Mouse (Mus musculus) kidney, embryonic 15.5 days (tissue): Measurements from ENCODE around the gene Adap2. TPM values are rescaled to one million over a fixed set of nuclear protein-coding genes. Genes with fewer than 3 reads are reported as not detected.

ENCODE experiments used
- ATAC-seq: fragments of 200-750 bp; cut with Nextera tagmentation; replicated peaks from 2 replicates; pipeline ENCODE4 v1.8.0; 2017; ENCODE audit warnings: moderate TSS enrichment; ENCODE audit not compliant: low FRiP score
- H3K27ac ChIP-seq: fragments of 300-500 bp; sonication (generic); 2 replicates; pipeline ENCODE4 v1.5.1; 2015; ENCODE audit warnings: mild to moderate bottlenecking, inconsistent platforms
- H3K27me3 ChIP-seq: fragments of 300-500 bp; sonication (generic); 2 replicates; pipeline ENCODE4 v1.6.1; 2015; ENCODE audit warnings: inconsistent platforms
- H3K36me3 ChIP-seq: fragments of 300-500 bp; sonication (generic); 2 replicates; pipeline ENCODE4 v1.6.1; 2015; ENCODE audit warnings: inconsistent platforms
- H3K4me1 ChIP-seq: fragments of 300-500 bp; sonication (generic); 2 replicates; pipeline ENCODE4 v1.6.1; 2015; ENCODE audit warnings: inconsistent platforms
- H3K4me2 ChIP-seq: fragments of 300-500 bp; sonication (generic); 2 replicates; pipeline ENCODE4 v1.6.1; 2015; ENCODE audit warnings: moderate library complexity, mild to moderate bottlenecking, inconsistent platforms
- H3K4me3 ChIP-seq: fragments of 300-500 bp; sonication (generic); replicated peaks from 2 replicates; pipeline ENCODE4 v1.5.1; 2015; ENCODE audit warnings: mild to moderate bottlenecking, inconsistent platforms
- H3K9ac ChIP-seq: fragments of 300-500 bp; sonication (generic); 2 replicates; pipeline ENCODE4 v1.6.1; 2015; ENCODE audit warnings: mild to moderate bottlenecking, inconsistent platforms
- H3K9me3 ChIP-seq: fragments of 300-500 bp; sonication (generic); replicated peaks from 2 replicates; pipeline ENCODE4 v1.6.1; 2016; ENCODE audit warnings: inconsistent platforms
- WGBS: fragments of 180-500 bp; shearing (Covaris S2); methylation state at CpG from one replicate; pipeline ENCODE4 v1.1.7; 2015; ENCODE audit warnings: mixed read lengths; 5-methylcytosine and 5-hydroxymethylcytosine counted together
- polyA plus RNA-seq: library from polyadenylated mRNA; unstranded; fragments of >200 nt; fragmentation: Nextera tagmentation; extraction: Ambion mirVana; gene quantifications from 2 replicates; pipeline ENCODE4 v1.2.1, GENCODE M21; 2015

The Adap2 gene
- polyA plus RNA-seq, 1 experiment from 2014 or later, result 2.7 TPM

DNA sequence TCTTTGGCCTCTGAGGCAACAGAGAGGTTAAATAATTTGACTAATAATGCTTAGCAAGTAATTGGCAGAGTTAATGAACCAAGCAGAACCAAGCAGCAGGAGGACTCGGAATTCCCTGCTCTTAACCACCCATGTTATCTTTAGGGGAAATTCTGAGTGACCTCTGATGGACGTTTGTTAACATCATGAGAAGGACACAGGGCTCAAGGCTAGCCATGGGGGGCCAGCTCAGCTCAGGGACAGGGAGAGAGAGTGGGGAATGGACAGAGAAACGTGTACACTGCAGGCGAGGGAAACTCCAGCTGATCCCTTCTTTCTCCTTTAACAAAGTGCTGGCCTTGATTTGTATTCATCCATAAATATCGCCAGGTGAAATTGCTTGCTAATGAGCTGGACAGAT, 51.0 kb downstream of the Adap2 start:
- Histone ChIP-seq H3K4me2 (no peak overlapping the region), H3K27ac (no peak overlapping the region), H3K9me3 (no peaks in the 10 kb centered on the region), H3K4me3 (no peak overlapping the region), H3K4me1 (peaks cover 10% of the 10 kb centered on the region; the same call in 1 of the 2 replicates), H3K36me3 (no peaks in the 10 kb centered on the region), H3K9ac (no peak overlapping the region), H3K27me3 (no peaks in the 10 kb centered on the region)
- WGBS, result 40% methylated on average over 5 of the region's 5 CpGs
- ATAC-seq, result no peak

DNA sequence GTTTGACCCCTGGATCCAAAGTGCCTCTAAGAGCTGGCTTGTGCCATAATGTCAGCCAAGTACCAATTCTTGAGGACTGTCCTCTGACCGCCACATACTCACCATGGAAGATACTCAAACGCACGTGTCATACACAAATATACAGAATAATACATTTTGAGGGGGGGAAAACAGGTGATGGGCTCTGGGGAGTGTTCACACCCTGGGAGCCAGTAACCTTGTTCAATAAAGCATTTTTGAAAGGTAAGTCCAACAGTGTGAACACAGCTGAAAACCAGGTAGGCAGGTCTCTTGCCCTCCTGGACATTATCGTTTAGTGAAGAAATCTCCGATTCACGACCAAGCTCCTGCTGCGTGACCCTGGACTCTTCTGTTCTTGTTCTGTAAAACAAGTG, 54.6 kb downstream of the Adap2 start:
- Histone ChIP-seq H3K27ac (no peak overlapping the region), H3K4me2 (peak overlapping the region; percentile 68; the same call in 1 of the 2 replicates), H3K9me3 (no peaks in the 10 kb centered on the region), H3K36me3 (peaks cover 5% of the 10 kb centered on the region), H3K27me3 (no peaks in the 10 kb centered on the region), H3K9ac (no peak overlapping the region; the same call in 1 of the 2 replicates), H3K4me1 (peaks cover 16% of the 10 kb centered on the region), H3K4me3 (peak overlapping the region; percentile 74)
- peak; percentile 20; the same call in 1 of the 2 replicates for ATAC-seq
- WGBS, result 36% methylated on average over 7 of the region's 7 CpGs

DNA sequence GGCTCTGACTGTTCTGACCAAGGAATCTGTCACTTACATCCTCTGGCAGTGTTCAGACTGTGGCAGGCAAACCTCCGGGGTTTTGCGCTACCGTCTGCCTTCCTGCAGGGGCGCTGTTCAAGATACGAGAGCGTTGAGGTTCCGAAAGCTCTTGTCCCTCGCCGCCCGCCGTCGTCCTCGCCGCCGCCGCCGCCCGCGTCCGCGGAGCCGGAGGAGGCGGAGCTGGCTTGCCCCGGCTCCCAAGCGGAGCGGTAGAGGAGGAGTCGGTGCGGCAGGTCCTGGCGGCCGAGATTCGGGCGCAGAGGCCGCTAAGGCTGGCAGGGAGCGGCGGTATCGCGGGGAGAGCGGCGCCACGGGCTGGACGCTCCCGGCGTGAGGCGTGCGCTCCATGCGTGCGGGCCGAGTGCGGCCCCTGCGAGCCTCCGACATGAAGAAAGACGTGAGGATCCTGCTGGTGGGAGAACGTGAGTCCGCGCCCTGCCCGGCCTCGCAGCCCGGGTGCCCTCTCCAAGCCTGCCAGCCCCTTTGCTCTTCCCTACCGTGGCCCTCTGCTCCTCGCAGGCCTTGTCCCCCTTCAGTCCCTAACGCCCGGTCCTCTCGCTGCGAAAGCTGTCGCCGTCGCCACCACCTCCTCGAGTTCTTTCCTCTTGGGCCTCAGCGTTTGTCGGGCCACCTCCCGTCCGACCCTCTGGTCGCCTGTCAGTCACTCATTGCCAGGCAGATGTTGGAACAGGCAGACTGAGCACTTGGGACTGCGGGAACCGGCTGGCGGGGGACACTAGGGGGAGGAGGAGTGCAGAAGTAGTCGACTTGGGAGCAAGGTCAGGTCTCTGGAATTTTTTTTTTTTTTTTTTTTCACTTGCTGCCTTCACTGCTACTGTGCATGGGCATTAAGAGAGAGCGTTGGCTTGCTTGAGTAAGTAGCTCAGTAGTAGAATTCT, 55.2 kb downstream of the Adap2 start, which contains the start of gene Rhot1:
Gene Rhot1 (plus strand): TSS at position 160 of the 941 bp plus-strand sequence.
- under 1% methylated on average over 76 of the region's 78 CpGs for WGBS
- H3K4me2 ChIP-seq, result peak within 1 kb of the TSS; percentile 68
- H3K27ac ChIP-seq, result peak within 1 kb of the TSS; percentile 92
- peak; percentile 94 for ATAC-seq
- H3K36me3 ChIP-seq, result peaks cover 10% of the 10 kb centered on the region
- peaks cover 16% of the 10 kb centered on the region for H3K4me1 ChIP-seq
- peak within 1 kb of the TSS; percentile 74 for H3K4me3 ChIP-seq
- H3K9me3 ChIP-seq, result no peaks in the 10 kb centered on the region
- H3K9ac ChIP-seq, result peak within 1 kb of the TSS; percentile 94
- no peaks in the 10 kb centered on the region for H3K27me3 ChIP-seq

DNA sequence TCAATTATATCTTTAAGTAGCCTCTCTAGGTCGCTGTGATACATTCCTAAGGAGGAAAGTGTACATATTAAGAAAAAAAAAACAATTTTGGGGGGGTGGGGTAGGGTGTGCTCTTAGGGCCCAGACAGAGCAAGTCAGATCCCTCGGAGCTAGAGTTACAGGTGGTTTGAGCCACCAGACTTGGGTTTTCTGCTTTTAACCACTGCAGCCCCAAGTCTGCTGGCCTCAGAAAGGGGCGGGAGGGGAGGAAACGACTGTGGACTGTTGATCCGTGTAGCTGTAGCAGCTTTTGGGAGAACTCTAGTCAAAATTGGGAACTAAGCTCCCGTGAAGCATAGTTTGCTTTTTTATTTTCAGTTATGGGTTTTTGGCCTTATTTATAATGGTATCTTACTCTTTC, 56.4 kb downstream of the Adap2 start:
- H3K27ac ChIP-seq, result no peak overlapping the region
- WGBS, result 34% methylated on average over 6 of the region's 6 CpGs
- peaks cover 20% of the 10 kb centered on the region for H3K36me3 ChIP-seq
- H3K27me3 ChIP-seq, result no peaks in the 10 kb centered on the region
- H3K9me3 ChIP-seq, result no peaks in the 10 kb centered on the region
- H3K4me2 ChIP-seq, result peak overlapping the region; percentile 68
- H3K9ac ChIP-seq, result peak overlapping the region; percentile 94
- H3K4me1 ChIP-seq, result peaks cover 12% of the 10 kb centered on the region
- no peak for ATAC-seq
- H3K4me3 ChIP-seq, result peak overlapping the region; percentile 74

DNA sequence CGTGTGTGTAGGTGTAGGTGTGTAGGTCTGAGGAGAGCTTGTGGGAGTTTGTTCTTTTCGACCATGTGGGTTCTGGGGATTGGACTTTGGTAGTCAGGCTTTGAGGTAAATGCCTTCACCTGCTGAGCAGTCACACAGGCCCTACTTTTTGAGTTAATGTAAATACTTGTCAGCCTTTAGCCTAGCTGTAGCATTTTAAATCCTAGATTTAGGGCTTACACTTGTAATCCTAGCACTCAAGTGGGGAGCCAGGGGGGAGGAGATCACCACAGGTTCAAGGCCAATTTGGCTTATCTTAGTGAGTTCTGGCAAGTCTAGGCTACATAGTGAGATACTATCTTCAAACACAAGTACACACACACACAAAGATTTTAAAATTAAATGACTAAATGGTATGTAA, 58.4 kb downstream of the Adap2 start:
- Histone ChIP-seq H3K36me3 (peaks cover 26% of the 10 kb centered on the region), H3K9ac (no peak overlapping the region), H3K4me3 (no peak overlapping the region), H3K9me3 (no peaks in the 10 kb centered on the region), H3K4me2 (no peak overlapping the region), H3K27me3 (no peaks in the 10 kb centered on the region), H3K4me1 (peaks cover 12% of the 10 kb centered on the region), H3K27ac (no peak overlapping the region)
- ATAC-seq, result no peak
- 93% methylated on average over 2 of the region's 2 CpGs for WGBS

DNA sequence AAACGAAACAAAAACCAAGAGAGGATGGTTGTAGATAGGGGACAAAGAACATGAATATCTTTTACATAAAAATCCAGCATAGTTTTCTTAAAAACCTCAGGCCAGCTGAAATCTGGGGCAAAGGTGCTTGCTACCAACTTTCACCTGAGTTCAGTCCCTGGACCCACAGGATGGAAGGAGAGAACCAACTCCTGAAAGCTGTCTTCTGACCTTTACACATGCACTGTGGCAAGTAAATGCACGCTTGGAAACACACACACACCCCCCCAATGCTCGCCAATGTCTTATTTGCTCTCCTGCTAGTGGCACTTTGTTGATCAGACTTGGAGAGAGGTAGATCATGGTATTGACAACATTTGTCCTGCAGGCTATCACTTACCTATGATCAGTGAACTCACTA, 61.4 kb downstream of the Adap2 start:
- Histone ChIP-seq H3K4me3 (no peak overlapping the region), H3K9me3 (no peaks in the 10 kb centered on the region), H3K9ac (no peak overlapping the region), H3K4me1 (peaks cover 3% of the 10 kb centered on the region), H3K4me2 (no peak overlapping the region), H3K36me3 (peaks cover 28% of the 10 kb centered on the region), H3K27me3 (no peaks in the 10 kb centered on the region), H3K27ac (no peak overlapping the region)
- 86% methylated on average over 3 of the region's 3 CpGs for WGBS
- ATAC-seq, result no peak

DNA sequence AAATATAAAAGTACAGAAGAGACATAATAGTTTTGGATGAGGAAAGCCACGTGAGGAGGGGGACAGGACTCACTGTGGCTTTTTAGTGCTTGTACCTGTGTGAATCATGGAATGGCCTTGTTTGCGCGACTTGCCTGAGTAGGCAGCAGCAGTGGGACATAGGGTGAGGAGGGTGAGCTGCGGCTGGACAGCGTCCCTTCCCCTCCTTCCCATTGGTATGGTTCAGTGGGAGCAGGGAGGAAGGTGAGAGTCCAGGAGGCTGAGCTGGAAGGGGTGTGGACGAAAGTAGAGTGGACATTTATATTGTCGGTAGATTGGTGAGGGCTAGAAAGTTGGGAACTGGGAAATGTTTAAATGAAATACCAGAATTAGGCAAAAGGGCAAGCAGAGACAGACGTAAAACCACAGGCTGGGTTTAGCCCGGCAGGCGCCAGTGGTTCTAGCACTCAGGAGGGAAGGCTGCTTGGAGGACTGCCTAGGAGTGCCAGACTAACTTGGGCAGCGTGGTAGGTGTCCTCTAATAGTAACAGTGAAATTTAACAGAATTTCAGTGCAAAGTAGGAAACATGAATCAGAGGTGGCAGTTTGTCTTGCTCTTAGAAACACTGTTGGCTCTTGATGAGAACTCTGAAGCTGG, 64.9 kb downstream of the Adap2 start:
- Histone ChIP-seq H3K36me3 (peaks cover 48% of the 10 kb centered on the region), H3K4me2 (no peak overlapping the region), H3K4me1 (no peaks in the 10 kb centered on the region), H3K9me3 (no peaks in the 10 kb centered on the region), H3K27me3 (no peaks in the 10 kb centered on the region), H3K4me3 (no peak overlapping the region), H3K27ac (no peak overlapping the region), H3K9ac (no peak overlapping the region)
- WGBS, result 81% methylated on average over 11 of the region's 11 CpGs
- no peak for ATAC-seq

Other genes with a start within 250 kb of the Adap2 start
- gene Utp6, start 191.7 kb upstream of the Adap2 start, polyA plus RNA-seq, result 50.3 and 55.6 TPM in 2 replicates
- gene Suz12, start 161.0 kb upstream of the Adap2 start, polyA plus RNA-seq, result 20.9 and 23.7 TPM in 2 replicates
- gene Crlf3, start 73.1 kb upstream of the Adap2 start, polyA plus RNA-seq, result 43.3 and 45.3 TPM in 2 replicates
- gene Atad5, start 64.7 kb upstream of the Adap2 start, polyA plus RNA-seq, result 10.9 and 11.9 TPM in 2 replicates
- 36.3 and 36.8 TPM in 2 replicates for gene Tefm, start 11.9 kb upstream of the Adap2 start, polyA plus RNA-seq
- gene Rnf135, start 29.7 kb downstream of the Adap2 start, polyA plus RNA-seq, result 10.1 and 11.6 TPM in 2 replicates
- 53.3 and 54.8 TPM in 2 replicates for gene Rhot1, start 54.9 kb downstream of the Adap2 start, polyA plus RNA-seq
- gene Rhbdl3, start 146.8 kb downstream of the Adap2 start, polyA plus RNA-seq, result 2.5 and 2.9 TPM in 2 replicates
- 20.7 and 21.2 TPM in 2 replicates for gene 5730455P16Rik, start 223.9 kb downstream of the Adap2 start, polyA plus RNA-seq
- gene Zfp207, start 229.2 kb downstream of the Adap2 start, polyA plus RNA-seq, result 243 and 252 TPM in 2 replicates